Mouse (Mus musculus): ENCODE data around the gene Rnf123.

The Rnf123 gene

GRCm38 (mm10) chr9:108062142-108062541 is 21.0 kb downstream of the Rnf123 start:
- no peak for DNase-seq (ENCODE audit: low read depth, low spot score)

- DNase-seq (ENCODE audit: low read depth, low spot score) = no peak
These were observed 24.9 kb downstream of the Rnf123 start for GRCm38 (mm10) chr9:108058291-108058690.

- no peak for DNase-seq (ENCODE audit: low read depth, low spot score)
These were observed 25.9 kb downstream of the Rnf123 start for GRCm38 (mm10) chr9:108057262-108057562.

- no peak for DNase-seq (ENCODE audit: low read depth, low spot score)
These were observed 26.5 kb downstream of the Rnf123 start for GRCm38 (mm10) chr9:108056361-108057261.

DNA sequence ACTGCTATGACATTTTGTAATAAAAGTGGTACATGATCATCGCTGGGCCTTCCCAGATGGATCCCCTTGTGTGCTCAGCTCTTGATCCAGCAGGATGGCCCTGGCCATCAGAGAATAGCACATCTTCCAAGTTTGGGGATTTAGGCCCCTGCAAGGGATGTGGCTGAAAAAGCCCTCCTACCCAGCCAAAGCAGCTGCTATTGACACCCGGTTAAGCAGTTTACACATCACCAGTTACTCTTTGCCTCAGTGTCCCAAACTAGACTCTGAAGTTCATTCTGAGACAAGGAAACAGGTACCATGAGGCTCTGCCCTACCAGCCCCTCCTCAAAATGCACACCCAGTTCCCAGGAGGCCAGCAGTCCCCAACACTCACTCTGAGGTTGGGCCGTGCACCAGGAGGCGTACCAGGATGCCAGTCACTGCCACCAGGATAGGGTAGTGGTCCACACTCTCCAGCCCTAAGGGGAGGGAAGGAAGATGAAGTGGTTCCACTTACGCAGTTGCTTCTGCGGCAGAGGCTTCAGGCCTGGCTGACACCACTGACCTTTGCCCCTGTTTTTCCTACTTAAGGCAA is 27.4 kb downstream of the Rnf123 start:
- no peak for DNase-seq (ENCODE audit: low read depth, low spot score)

GRCm38 (mm10) chr9:108055061-108055460 is 28.1 kb downstream of the Rnf123 start:
- DNase-seq (ENCODE audit: low read depth, low spot score) = no peak

GRCm38 (mm10) chr9:108054331-108055040 is 28.7 kb downstream of the Rnf123 start:
- no peak for DNase-seq (ENCODE audit: low read depth, low spot score)

DNA sequence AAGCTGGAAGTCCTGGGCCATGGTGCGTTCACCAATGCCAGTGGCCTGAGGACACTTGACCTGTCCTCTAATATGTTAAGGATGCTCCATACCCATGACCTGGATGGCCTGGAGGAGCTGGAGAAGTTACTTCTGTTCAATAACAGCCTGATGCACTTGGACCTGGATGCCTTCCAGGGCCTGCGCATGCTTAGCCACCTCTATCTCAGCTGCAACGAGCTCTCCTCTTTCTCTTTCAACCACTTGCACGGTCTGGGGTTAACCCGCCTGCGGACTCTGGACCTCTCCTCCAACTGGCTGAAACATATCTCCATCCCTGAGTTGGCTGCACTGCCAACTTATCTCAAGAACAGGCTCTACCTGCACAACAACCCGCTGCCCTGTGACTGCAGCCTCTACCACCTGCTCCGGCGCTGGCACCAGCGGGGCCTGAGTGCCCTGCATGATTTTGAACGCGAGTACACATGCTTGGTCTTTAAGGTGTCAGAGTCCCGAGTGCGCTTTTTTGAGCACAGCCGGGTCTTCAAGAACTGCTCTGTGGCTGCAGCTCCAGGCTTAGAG is 29.4 kb downstream of the Rnf123 start:
- DNase-seq (ENCODE audit: low read depth, low spot score) = no peak

DNA sequence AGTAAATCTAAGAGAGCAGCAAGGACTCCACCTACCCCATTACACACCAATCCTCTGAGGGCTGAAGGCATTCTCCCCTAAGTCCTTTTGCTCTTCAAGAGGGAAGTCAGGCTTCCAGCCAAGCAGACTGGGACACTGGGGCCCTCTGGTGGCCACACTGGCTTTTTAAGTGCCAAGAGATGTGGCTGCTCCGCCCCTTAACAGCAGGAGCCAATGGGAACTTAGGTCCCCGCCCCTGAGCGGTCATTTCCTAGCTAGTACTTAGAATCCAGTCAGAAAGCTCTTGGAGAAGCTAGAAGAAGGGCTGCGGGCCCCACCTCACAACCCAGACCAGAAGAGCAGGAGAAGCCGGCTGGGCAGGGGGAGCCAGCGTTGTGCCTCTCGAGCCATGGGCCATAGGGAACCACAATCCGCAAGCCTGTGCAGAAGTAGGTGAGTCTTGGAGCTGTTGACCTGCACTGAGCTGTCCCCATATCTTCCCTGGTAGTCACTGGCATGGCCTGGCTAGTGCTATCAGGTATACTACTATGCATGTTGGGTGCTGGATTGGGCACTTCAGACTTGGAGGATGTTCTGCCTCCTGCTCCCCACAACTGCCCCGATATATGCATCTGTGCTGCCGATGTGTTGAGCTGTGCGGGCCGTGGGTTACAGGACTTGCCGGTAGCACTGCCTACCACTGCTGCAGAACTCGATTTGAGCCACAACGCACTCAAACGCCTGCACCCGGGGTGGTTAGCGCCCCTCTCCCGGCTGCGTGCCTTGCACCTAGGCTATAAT is 30.1 kb downstream of the Rnf123 start, which contains the start of gene Amigo3:
Gene Amigo3 (plus strand): TSS at position 275 of the 780 bp plus-strand sequence.
- DNase-seq (ENCODE audit: low read depth, low spot score) = peak; percentile 82

- DNase-seq (ENCODE audit: low read depth, low spot score) = no peak
These were observed 30.7 kb downstream of the Rnf123 start for GRCm38 (mm10) chr9:108052411-108052810.

GRCm38 (mm10) chr9:108051931-108052220 is 31.3 kb downstream of the Rnf123 start:
- DNase-seq (ENCODE audit: low read depth, low spot score) = no peak

- no peak for DNase-seq (ENCODE audit: low read depth, low spot score)
These were observed 31.8 kb downstream of the Rnf123 start for GRCm38 (mm10) chr9:108051184-108051930.

GRCm38 (mm10) chr9:108049561-108050251 is 33.4 kb downstream of the Rnf123 start:
- no peak for DNase-seq (ENCODE audit: low read depth, low spot score)

DNA sequence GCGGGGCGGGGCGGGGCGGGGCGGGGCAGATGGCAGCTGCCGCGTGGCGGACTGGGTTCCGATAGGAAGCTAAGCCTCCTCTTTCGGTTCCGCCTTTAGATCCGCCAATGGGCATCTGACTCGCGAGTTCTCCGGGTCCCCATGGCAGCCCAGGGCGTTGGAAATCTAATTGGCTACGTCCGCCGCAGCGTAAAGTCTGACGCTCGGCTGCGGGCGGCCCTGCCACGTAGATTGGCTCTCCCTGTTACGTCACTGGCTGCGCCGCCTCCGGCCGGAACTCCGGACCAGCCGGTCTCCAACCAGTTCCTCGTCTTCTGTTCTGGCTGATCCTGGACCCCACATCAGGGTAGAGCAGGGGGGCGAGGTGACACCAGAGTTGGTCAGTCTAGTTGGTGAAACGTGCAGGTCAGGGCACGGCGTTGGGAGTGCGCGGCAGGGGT is 34.1 kb downstream of the Rnf123 start, which contains the start of gene Gmppb:
Gene Gmppb (plus strand): TSS at position 227 of the 440 bp plus-strand sequence.
- DNase-seq (ENCODE audit: low read depth, low spot score) = peak; percentile 95

GRCm38 (mm10) chr9:108048566-108048955 is 34.6 kb downstream of the Rnf123 start:
- DNase-seq (ENCODE audit: low read depth, low spot score) = no peak

- no peak for DNase-seq (ENCODE audit: low read depth, low spot score)
These were observed 35.3 kb downstream of the Rnf123 start for GRCm38 (mm10) chr9:108047601-108048565.

DNA sequence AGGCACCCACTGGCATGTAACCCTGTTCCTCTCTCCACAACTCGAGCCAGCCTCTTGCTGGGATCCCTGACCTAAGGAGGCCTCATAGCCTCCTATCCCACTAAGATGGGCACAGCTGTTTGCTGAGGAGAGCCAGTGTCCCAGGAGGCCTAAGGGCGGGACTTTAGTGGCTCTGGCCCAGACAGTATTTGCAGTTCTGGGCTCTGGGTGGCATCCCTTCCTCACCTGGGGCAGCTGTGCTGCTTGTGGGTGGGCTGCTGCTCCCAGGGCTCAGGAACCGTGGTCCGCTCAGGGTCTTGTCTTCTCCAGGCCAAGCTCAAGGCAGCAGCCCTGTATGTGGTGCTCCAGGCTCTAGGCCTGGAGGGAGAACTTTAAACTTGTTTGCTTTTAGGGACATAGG is 36.6 kb downstream of the Rnf123 start:
- no peak for DNase-seq (ENCODE audit: low read depth, low spot score)

DNA sequence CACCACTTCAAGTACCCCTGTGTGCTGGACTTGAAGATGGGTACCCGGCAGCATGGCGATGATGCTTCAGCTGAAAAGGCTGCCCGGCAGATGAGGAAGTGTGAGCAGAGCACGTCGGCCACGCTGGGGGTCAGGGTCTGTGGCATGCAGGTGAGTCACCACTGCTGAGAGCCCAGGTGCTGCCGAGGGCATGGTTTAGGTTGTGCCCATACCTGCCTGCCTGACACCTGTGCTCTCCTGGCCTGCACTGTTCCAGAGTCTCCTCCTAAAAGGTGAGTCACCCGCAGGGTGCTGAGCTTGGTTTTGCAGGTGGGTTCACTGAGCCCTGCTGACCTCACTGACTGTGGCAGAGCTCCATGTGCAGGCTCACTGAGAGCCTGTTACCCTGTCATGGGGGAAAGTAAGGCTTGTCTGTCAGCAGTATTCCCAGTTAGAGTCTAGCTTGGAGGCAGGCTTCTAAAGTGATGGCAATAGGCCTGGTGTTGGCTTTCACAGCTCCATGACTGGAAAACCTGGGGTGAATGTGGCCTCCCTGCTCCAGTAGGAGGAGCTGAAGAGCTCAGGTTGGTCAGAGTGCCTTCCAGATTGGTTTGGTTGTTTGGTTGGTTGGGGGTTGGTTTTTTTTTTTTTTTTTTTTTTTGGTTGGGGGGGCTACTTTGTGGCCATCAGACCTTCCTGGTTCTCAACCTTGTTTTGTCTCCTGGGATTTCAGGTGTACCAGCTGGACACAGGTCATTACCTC is 38.2 kb downstream of the Rnf123 start:
- no peak for DNase-seq (ENCODE audit: low read depth, low spot score)

Measured in brain, embryonic 18.5 days (tissue).